Mouse (Mus musculus): ENCODE measurements around the gene Olfr262.
"Not testable (repeated sequence)": the region's sequence is repeated elsewhere in the genome, so short reads cannot be mapped to it uniquely, and the experiment has no call there.

The Olfr262 gene

GRCm38 (mm10) chr19:12241559-12241958 is at the start of gene Olfr262:
TSS of gene Olfr262 (minus strand) at chr19:12241659.
- no peak for DNase-seq

- no peak for DNase-seq
Observed at GRCm38 (mm10) chr19:12279554-12279953, 38.1 kb upstream of the Olfr262 start, which contains the start of gene Olfr1434. TSS of gene Olfr1434 (plus strand) at chr19:12279854.

- no peak for DNase-seq
Observed at GRCm38 (mm10) chr19:12260732-12261131, 19.3 kb upstream of the Olfr262 start, which contains the start of gene Olfr235. TSS of gene Olfr235 (plus strand) at chr19:12261032.

GRCm38 (mm10) chr19:12232496-12232895 is 9.0 kb downstream of the Olfr262 start, which contains the start of gene Olfr1432:
TSS of gene Olfr1432 (minus strand) at chr19:12232596.
- not testable (repeated sequence) for DNase-seq

GRCm38 (mm10) chr19:12200334-12200733 is 41.1 kb downstream of the Olfr262 start, which contains the start of gene Olfr1431:
TSS of gene Olfr1431 (plus strand) at chr19:12200634.
- DNase-seq, result no peak

- DNase-seq, result not testable (repeated sequence)
Observed at GRCm38 (mm10) chr19:12199076-12199475, 42.4 kb downstream of the Olfr262 start.

Measured in kidney, postnatal 14 days (tissue).